Mouse (Mus musculus) MEL (cell line): ENCODE results near the gene Epop.

Source experiments
- JUND ChIP-seq: IDR thresholded peaks from 2 replicates; pipeline ENCODE4 v1.6.1; 2011; ENCODE audit warnings: low read depth, mild to moderate bottlenecking, improper control_type of control experiment, low read length
- ZKSCAN1 ChIP-seq: IDR thresholded peaks from 2 replicates; pipeline ENCODE4 v1.6.1; 2012; ENCODE audit warnings: low read depth, mild to moderate bottlenecking, inconsistent platforms, low read length, improper control_type of control experiment, moderate library complexity

GRCm38 (mm10) chr11:97670234-97671176 is 41.0 kb upstream of the Epop start:
- TF ChIP-seq JUND = no peak
- TF ChIP-seq ZKSCAN1 = no peak
